Mouse (Mus musculus): ENCODE data around the gene Madcam1.
A peak's percentile ranks its signal among the peaks of the same experiment; 100 is the strongest.
"Not testable (repeated sequence)": the region's sequence is repeated elsewhere in the genome, so short reads cannot be mapped to it uniquely, and the experiment has no call there.

The Madcam1 gene

DNA sequence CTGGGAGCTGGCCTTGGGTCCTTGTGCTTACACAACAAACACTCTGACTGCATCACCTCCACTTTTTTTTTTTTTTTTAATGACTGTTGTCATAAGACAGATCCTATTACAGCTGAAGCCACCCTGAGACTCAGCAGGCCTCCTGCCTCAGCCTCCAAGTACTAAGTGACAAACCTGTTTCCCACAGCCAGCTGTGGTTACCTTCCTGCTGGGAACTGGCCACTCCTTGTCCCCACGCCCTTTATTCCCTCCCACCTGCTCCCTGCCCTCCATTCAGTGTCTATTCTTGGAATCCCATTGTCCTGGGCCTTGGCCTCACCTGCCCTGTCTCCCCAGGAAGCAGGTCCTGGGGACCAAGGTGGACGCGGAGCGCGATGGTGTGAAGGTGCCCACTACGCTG lies 23.2 kb downstream of the Madcam1 start:
- DNase-seq (ENCODE audit: extremely low read depth, low read depth), result no peak

DNA sequence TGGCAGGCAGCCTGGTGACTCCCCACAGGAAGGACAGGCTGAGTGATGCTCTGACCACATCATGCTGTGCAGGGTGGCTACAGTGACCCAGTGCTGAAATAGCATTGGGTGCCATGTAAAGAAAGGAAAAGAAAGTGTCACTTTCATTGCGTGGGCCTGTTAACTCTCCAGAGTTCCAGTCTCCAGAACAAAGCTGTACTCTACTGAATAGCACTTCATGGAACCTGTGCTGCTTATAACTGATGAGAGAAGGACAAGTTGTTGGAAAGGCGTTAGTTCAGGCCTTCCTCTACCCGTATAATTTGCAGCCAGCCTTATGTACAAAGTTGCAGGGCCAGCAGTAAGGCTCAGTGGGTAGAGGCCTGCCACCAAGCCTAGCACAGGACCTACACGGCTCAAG lies 24.4 kb downstream of the Madcam1 start, which contains the start of gene Gzmm:
Gene Gzmm, plus strand, starts transcription at position 301 of the 400 bp plus-strand sequence.
- DNase-seq (ENCODE audit: extremely low read depth, low read depth), result no peak

DNA sequence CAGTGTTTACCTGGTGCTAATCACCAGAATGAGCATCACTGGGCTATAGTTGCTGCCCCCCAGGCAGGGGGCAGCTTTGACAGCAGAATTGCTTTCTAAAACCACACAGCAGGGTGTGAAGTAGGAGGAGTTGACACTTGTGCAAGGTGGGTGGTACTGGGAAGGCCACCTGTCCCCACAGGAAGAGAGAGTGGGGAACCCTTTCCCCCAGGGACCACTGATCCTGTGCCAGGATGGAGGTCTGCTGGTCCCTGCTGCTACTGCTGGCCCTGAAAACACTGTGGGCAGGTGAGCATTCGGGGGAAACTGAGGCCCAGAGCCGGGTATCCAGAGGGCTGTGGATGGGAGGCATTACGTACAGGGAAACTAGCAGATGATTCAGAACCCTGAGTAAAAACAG lies 24.8 kb downstream of the Madcam1 start:
- DNase-seq (ENCODE audit: extremely low read depth, low read depth), result no peak

DNA sequence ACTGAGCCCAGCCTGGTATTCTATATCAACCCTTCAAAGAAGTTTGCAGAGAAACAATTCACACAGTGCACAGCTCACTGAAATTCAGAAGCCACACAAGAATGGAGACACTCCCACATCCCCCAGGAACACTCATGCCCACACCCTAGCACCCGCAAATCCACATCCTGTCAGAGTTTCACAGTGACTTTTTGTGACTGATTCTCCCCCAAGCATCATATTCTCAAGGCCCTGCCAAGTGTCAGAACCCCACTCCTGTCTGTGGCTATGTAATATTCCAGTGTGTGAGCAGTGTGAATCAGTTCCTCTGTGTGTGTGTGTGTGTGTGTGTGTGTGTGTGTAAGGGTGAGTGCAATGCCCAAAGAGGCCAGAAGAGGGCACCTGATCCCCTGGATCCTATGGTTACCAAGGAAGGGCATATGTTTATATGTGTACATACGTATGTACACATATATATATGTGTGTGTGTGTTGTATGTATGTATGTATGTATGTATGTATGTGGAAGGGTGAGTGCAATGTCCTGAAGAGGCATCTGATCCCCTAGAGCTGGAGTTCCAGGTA lies 27.7 kb downstream of the Madcam1 start:
- DNase-seq (ENCODE audit: extremely low read depth, low read depth), result no peak

DNA sequence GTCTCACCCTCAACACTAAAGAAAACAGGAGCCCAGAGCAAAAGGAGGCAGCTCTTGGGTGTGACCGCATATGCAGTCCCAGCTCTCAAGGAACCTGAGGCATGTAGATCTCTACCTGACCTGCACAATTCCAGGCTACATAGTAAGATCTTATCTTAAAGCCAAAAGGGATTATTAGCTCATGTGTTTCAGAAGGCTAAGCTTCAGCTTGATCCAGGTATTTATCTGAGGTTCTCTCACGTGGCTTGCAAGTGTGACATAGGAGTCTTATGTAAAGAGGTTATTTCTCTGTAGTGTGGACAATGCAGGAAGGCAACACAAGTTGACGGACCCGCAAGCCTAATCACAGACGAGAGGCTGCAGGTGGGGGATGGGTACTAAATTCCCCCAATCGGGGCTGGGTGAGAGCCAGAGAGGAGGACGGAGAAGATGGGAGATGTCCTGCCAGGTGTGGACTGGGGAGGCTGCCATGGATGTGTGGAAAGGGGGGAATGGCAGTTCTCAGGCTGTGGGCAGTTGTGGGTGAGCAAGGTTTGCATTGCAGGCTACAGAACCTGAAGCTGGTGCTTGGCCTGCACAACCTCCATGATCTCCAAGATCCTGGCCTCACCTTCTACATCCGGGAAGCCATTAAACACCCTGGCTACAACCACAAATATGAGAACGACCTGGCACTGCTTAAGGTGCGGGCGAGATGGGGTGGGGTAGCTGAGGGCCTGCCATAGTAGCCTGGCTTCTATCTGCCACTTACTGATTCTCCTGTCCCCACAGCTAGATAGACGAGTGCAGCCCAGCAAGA lies 29.4 kb downstream of the Madcam1 start:
- no peak for DNase-seq (ENCODE audit: extremely low read depth, low read depth)

DNA sequence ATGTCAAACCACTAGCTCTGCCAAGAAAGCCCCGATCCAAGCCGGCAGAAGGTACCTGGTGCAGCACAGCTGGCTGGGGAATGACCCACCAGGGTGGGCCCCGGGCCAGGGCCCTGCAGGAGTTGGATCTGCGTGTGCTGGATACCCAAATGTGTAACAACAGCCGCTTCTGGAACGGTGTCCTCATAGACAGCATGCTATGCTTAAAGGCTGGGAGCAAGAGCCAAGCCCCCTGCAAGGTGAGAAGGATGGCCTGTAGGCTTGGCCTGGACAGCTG lies 30.0 kb downstream of the Madcam1 start:
- no peak for DNase-seq (ENCODE audit: extremely low read depth, low read depth)

DNA sequence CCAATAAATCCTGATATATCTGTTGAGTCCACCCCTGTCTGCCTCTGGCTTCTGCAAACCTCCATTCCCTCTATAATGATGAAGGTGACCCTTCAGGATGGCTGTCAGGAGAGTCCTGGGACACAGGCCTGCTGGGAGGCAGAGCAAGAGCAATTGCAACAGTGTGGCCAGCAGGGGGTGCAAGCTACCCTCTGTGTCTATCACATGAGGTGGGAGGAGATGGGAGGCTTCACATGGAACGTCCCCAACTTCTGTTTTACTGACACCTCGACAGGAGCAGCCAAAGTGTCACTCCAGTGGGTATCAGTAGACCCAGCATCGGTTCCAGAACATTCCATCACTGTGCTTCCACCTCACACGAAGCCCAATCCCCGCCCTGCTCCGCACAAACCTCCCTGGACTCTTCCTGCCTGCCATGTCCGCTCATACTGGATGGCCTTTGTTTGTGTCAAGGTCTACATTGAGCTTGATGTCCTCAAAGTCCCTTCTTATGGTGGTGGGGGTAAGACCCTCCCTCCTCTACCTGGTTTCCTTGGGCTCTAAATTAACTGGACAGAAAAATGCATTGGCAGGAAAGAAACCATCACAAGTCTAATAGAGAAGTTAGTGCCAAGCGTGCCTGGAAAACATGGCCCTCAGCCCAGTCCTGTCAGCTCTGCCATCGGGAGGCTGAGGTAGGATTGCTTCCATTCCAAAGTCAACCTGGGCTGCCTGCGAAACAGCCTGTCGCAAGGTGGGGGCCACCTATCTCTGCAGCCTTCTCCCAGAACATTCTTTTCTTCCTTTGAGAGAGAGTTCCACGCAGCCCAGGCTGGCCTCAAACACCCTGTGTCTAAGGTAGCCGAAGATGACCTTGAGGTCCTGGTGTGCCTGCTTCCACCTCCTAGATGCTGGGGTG lies 31.1 kb downstream of the Madcam1 start:
- peak; percentile 67 for DNase-seq (ENCODE audit: extremely low read depth, low read depth)

DNA sequence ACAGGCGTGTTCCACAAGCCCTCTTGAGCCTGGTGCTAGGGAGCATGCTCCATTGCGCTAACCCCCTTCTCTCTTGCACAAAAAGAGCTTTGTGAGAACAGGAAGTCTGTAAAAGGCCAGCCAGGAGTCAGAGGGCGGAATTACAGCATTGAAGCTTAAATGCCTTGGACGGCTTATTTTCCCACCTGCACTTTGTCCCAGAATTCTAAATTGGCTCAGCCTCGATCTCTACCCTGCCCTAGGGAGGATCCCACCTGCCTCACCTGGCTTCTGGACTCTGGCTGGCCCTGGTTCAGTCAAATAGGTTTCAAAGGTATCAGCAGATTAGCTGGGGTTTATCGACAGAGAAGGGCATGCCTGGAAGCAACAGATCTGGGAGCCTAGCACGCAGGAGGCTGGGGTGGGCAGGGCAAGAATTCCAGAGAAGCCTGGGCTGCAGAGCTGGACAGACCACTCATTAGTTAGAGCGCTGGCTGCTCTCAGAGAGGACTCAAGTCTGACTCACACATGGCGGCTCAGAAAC lies 31.8 kb downstream of the Madcam1 start:
- DNase-seq (ENCODE audit: extremely low read depth, low read depth), result no peak

DNA sequence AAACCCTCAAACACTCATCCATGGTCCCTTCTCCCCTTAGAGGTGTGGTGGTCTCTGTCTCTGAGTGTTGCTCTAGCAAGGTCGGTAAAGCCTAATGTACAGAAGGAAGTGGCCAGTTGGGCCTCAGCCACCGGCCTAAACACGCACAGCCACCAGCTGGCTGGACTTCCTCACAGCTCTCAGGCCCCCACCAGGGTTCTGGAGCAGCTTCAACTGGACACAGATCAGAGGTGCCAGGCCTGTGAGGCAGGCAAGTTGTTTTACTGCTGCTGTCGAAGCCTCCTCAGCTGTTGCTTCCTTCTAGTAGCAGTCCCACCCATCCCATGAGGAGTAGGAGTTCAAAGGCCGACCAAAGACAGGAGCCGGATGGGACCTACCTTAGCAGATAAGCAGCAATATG lies 33.6 kb downstream of the Madcam1 start:
- DNase-seq (ENCODE audit: extremely low read depth, low read depth), result no peak

DNA sequence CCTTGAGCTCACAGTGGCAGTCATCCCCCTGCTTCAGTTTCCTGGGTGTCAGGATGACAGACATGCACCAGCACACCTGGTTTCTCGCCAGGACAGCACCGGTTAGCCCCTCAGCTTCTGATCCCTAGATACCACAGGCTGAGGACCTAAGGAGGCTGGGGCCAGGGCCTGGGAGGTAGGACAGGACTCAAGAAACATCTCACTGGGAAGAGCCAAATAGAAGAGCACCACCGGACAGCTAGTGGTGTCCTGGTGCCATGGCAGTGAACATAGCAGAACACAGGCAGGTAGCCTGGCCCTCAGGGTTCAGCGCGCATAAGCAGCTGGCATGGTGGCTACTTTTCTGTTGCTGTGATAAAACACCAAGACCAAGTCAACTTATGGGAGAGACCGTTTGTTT lies 34.1 kb downstream of the Madcam1 start:
- no peak for DNase-seq (ENCODE audit: extremely low read depth, low read depth)

DNA sequence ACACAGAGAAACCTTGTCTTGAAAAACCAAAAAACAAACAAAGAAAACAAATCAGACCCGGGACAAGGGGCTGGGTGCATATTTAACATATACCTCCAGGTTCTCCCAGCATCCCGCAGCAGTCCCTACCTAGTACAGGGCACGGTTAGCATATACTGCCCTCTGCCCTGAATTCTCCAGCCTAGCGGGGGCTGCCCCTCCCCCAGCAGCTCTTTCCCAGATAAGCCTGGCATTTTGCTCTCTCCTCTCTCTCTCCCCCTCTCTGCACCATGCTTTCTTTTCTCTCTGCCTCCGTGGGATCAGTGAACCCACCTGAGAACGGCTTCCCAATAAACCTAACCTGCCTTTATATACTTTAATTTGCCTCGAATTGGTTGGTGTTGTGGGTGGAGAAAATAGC lies 36.3 kb downstream of the Madcam1 start:
- no peak for DNase-seq (ENCODE audit: extremely low read depth, low read depth)

DNA sequence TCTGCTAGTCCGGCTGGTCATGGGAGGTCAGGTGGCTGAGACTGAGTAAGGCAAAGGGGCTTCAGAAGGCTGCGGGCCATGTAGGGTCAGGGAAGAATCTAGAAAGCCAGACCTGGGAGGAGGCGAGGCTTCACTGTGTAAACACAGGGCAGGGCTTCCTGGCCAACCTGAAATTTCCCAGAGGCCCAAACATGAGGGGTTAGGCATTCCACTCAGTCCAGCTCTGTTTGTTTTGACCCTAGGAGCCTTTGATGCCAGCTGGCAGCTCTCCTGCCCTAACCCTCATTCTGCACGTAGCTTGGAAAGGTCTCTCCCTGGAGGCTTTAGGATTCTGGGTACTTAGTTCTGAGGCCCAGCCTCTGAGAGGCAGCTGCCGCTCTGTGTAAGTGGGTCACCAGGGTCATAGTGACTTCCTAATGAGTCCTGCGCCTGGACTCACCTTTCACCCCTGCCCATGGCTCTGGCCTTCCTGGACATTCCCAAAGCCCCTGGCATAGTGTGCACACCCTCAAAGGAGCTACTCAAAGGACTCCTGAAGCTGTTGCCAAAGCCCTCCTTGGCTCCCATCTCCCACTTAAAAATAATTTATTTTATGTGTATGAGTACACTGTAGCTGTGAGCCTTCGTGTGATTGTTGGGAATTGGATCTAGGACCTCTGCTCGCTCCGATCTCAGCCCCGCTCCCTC lies 37.2 kb downstream of the Madcam1 start:
- DNase-seq (ENCODE audit: extremely low read depth, low read depth), result no peak

DNA sequence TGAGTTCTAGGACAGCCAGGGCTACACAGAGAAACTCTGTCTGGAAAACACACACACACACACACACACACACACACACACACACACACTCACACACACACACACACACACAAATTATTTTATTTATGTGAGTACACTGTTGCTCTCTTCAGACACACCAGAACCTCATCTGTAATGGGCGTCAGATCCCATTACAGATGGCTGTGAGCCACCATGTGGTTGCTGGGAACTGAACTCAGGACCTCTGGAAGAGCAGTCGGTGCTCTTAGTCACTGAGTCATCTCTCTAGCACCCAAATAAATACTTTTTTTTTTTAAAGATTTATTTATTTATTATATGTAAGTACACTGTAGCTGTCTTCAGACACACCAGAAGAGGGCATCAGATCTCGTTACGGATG lies 38.6 kb downstream of the Madcam1 start:
- not testable (repeated sequence) for DNase-seq (ENCODE audit: extremely low read depth, low read depth)

DNA sequence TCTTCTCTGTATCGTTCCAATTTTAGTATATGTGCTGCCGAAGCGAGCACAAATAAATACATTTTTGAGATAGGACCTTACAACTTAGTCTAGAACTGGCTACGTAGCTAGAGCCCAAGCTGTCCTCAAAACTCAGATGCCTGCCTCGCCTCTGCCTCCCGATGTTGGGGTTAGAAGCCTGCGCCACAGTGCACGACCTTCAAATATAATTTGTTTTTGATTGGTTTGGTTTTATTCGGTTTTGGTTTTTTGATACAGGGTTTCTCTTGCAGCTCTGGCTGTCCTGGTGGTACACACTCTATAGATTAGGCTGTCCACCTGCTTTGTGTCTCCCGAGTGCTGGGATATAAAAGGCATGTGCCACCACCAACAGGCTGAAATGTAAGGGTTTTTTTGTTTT lies 39.2 kb downstream of the Madcam1 start:
- no peak for DNase-seq (ENCODE audit: extremely low read depth, low read depth)

DNA sequence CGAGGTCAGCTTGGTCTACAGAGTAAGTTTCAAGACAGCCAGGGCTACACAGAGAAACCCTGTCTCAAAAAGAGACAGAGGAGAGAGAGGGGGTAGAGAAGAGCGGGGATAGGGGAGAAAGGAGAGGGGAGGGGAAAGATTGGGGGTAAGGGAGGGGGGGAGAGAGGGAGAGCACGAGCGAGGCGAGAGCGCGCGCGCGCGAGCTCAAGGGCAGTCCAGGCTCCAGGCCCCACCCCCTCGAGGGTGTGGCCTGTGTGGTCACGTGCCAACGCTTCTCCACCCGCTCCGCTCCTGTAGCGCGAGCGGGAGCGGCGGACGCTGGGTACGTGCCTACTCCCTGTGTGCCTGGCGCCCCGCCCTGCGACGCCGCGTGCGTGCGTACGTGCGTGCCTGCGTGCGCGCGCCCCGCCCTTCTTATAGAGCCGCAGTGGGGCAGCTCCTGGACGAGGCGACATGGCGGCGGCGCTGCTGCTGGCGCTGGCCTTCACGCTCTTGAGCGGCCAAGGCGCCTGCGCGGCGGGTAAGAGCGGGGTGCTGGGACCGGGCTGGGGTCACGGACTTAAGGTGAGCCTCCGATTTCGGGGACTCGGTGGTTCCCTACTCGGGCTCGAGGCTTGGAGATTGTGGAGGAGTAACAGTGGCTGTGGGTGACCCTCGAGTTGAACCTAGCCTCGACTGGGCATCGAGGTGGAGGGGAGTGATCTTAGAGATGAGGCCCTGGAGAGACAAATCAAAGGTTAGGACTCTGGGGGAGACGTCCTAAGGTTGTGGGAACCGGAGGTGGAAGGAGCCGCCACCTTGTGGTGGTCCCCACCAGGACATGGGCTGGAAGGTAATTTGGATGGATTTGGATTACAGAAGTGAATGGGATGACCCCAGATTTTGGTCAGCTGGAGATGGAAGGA lies 40.0 kb downstream of the Madcam1 start, which contains the start of gene Bsg:
Gene Bsg, plus strand, starts transcription at position 427 of the 905 bp plus-strand sequence.
- DNase-seq (ENCODE audit: extremely low read depth, low read depth), result peak; percentile 93

DNA sequence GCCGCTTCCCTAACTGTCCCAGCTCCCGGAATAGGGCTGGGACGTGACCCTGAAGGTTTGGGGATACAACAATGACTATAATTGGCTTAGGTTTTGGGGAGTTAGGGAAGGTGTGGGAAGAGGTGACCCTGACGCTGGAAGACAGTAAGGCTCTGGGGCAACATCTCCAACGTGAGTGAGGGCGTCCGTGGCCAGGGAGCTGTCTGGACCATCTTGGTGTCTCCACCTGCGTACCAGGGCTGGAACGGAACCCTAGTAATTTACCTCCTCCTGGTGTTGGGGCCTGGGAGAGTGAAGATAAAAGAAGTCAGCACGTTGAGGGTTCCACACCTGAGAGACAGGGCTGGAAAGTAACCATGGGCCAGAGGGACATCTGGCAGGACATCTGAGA lies 40.6 kb downstream of the Madcam1 start:
- DNase-seq (ENCODE audit: extremely low read depth, low read depth), result no peak

DNA sequence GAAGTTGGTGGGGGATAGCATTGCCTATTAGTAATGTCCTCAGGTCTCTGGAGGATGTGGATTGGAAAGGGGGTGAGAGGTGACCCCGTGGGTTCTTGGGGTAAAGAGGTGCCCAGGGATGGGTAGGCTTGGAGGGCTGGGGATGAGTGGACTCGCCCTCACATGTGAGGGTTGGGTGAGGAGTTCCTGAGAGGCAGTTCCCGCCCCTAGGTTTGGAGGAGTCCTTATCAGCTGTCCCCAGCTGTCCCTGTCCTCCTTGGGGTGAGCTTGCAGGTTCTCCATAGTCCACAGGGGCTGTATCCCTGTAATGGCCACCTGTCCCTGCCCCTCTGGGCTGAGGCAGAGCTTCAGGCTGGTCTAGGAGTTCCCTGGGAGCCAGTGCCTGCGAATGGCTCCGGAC lies 41.6 kb downstream of the Madcam1 start:
- DNase-seq (ENCODE audit: extremely low read depth, low read depth), result peak; percentile 77

DNA sequence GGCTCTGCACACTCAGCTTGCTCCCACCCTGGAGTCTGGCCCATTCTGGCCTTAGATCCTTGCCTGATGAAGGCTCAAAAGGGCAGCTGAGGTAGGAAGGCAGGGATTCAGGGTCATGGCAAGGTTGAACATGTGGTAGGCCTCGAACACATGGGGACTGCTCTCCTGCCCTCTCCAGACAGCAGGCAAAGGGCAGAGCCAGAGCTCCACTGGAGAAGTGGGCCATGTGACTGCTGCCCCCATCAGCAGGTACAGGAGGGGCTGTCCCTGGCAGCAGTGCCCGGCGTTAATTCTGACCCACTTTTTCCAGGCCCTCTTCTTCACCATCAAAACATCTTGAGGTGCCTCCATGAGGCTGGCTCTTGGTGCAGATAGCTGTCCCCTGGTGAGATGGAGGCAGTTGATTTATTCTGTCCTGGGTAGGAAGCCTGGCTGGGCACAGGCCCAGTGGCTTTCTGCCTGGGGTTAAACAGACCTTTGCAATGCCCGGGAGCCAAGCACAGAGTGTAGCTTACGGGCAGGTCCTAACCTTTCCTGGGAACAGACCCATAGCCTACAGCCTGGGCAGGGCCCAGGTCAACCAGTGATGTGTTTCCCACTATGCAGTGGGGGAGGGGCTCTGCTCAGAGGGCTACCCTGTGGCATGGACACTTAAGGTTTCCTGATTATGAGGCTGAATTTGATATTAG lies 42.2 kb downstream of the Madcam1 start:
- DNase-seq (ENCODE audit: extremely low read depth, low read depth), result no peak

DNA sequence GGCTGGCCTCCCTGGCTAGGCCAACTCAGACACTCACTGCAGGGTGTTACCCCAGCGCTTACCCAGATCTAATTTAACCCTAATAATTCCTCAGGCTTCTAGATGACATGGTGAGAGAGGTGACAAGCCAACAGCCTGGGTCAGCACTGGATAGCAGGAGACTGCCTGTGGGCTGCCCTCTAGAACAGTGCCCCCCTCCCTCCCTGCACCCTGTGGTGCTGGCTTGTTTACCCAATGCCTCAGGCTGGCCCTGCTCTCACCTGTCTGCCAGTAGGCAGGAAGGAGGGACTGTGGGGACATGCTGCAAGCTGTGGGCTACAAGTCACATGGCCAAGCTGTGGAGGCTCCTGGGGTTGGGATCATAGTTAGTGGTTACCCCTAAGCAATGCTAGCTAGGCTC lies 42.8 kb downstream of the Madcam1 start:
- no peak for DNase-seq (ENCODE audit: extremely low read depth, low read depth)

DNA sequence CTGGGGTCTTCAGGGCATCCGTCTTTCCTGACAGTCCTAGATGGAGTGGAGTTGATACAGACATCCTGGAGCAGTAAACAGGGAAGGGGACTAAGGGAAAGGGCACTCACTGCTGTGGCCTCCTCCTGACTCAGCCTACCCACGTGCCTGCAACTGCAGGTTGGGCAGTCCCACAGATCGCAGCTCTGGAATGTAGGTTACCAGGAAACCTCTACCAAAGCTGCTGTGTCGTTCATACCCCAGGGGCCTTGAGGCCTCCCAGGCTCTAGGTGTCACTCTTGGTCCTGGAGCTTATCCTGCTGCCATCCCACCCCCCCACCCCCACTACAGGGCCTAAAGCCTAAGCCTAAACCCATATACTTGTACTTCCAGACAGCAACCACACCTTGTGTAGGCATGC lies 43.4 kb downstream of the Madcam1 start:
- DNase-seq (ENCODE audit: extremely low read depth, low read depth), result no peak

All from MEL-GATA-1-ER (cell line).